Mouse (Mus musculus) midbrain, embryonic 14.5 days (tissue): ENCODE measurements around the gene Ctnna3. TPM values are rescaled to one million over a fixed set of nuclear protein-coding genes. Genes with fewer than 3 reads are reported as not detected.
"Not testable (repeated sequence)": the region's sequence is repeated elsewhere in the genome, so short reads cannot be mapped to it uniquely, and the experiment has no call there.

Source experiments
- ATAC-seq: fragments of 200-750 bp; cut with Nextera tagmentation; 2 replicates; pipeline ENCODE4 v1.8.0; 2017; ENCODE audit warnings: moderate number of reproducible peaks, moderate library complexity; ENCODE audit not compliant: low FRiP score, low TSS enrichment
- DNase-seq: peaks from one replicate; pipeline ENCODE4 v3.0.0-alpha.2; 2015
- H3K27ac ChIP-seq: fragments of 300-500 bp; sonication (generic); replicated peaks from 2 replicates; pipeline ENCODE4 v1.5.1; 2014; ENCODE audit warnings: mild to moderate bottlenecking, low read depth, low read length, moderate library complexity
- H3K27me3 ChIP-seq: fragments of 300-500 bp; sonication (generic); 2 replicates; pipeline ENCODE4 v1.6.1; 2014; ENCODE audit warnings: low read length, control low read depth, mixed read lengths; ENCODE audit not compliant: control insufficient read depth, insufficient read depth
- H3K36me3 ChIP-seq: fragments of 300-500 bp; sonication (generic); 2 replicates; pipeline ENCODE4 v1.6.1; 2014; ENCODE audit warnings: low read length, control low read depth; ENCODE audit not compliant: control insufficient read depth, insufficient read depth
- H3K4me1 ChIP-seq: fragments of 300-500 bp; sonication (generic); 2 replicates; pipeline ENCODE4 v1.6.1; 2014; ENCODE audit warnings: mild to moderate bottlenecking, antibody characterized with exemption, low read length, control low read depth; ENCODE audit not compliant: control insufficient read depth, insufficient read depth
- H3K4me2 ChIP-seq: fragments of 300-500 bp; sonication (generic); 2 replicates; pipeline ENCODE4 v1.6.1; 2014; ENCODE audit warnings: mild to moderate bottlenecking, low read length, moderate library complexity
- H3K4me3 ChIP-seq: fragments of 300-500 bp; sonication (generic); replicated peaks from 2 replicates; pipeline ENCODE4 v1.5.1; 2014; ENCODE audit warnings: low read depth, low read length
- H3K9ac ChIP-seq: fragments of 300-500 bp; sonication (generic); replicated peaks from 2 replicates; pipeline ENCODE4 v1.6.1; 2014; ENCODE audit warnings: mild to moderate bottlenecking, low read length, moderate library complexity
- H3K9me3 ChIP-seq: fragments of 300-500 bp; sonication (generic); 2 replicates; pipeline ENCODE4 v1.6.1; 2016; ENCODE audit warnings: low read length, control low read depth, mixed read lengths; ENCODE audit not compliant: control insufficient read depth
- WGBS: fragments of 180-500 bp; shearing (Covaris S2); extraction: QIAGEN DNeasy Blood & Tissue Kit; methylation state at CpG from one replicate; pipeline ENCODE4 v1.1.7; 2014; 5-methylcytosine and 5-hydroxymethylcytosine counted together
- polyA plus RNA-seq: library from polyadenylated mRNA; unstranded; fragments of >200 nt; fragmentation: Nextera tagmentation; extraction: Ambion mirVana; gene quantifications from 2 replicates; pipeline ENCODE4 v1.2.1, GENCODE M21; 2014

Gene Ctnna3
- polyA plus RNA-seq, 1 experiment from 2014 or later: 1.1 TPM

GRCm38 (mm10) chr10:64181696-64182095 lies 751.8 kb downstream of the Ctnna3 start:
- Histone ChIP-seq H3K4me3 (no peak overlapping the region), H3K4me1 (no peaks in the 10 kb centered on the region), H3K27me3 (no peaks in the 10 kb centered on the region), H3K9me3 (no peaks in the 10 kb centered on the region), H3K27ac (no peak overlapping the region), H3K9ac (no peak overlapping the region), H3K36me3 (no peaks in the 10 kb centered on the region), H3K4me2 (no peak overlapping the region)
- DNase-seq: no peak
- ATAC-seq: no peak
- 94% methylated on average over 13 of the region's 13 CpGs for WGBS

- ATAC-seq (no peak), DNase-seq (no peak)
- no peak overlapping the region for H3K27ac ChIP-seq
- no peaks in the 10 kb centered on the region for H3K27me3 ChIP-seq
- no peaks in the 10 kb centered on the region for H3K9me3 ChIP-seq
- H3K4me1 ChIP-seq: no peaks in the 10 kb centered on the region
- H3K4me2 ChIP-seq: no peak overlapping the region
- no peaks in the 10 kb centered on the region for H3K36me3 ChIP-seq
- H3K9ac ChIP-seq: no peak overlapping the region
- no peak overlapping the region for H3K4me3 ChIP-seq
- WGBS: 98% methylated on average over 4 of the region's 4 CpGs
These were observed 752.8 kb downstream of the Ctnna3 start for GRCm38 (mm10) chr10:64182731-64183130.

- no peak overlapping the region for H3K4me2 ChIP-seq
- WGBS: 93% methylated on average over 3 of the region's 3 CpGs
- DNase-seq (no peak), ATAC-seq (no peak)
- no peaks in the 10 kb centered on the region for H3K9me3 ChIP-seq
- no peak overlapping the region for H3K27ac ChIP-seq
- H3K4me1 ChIP-seq: no peaks in the 10 kb centered on the region
- H3K4me3 ChIP-seq: no peak overlapping the region
- no peaks in the 10 kb centered on the region for H3K36me3 ChIP-seq
- H3K27me3 ChIP-seq: no peaks in the 10 kb centered on the region
- no peak overlapping the region for H3K9ac ChIP-seq
These were observed 758.1 kb downstream of the Ctnna3 start for GRCm38 (mm10) chr10:64188046-64188445.

GRCm38 (mm10) chr10:64197584-64197983 lies 767.7 kb downstream of the Ctnna3 start:
- H3K4me1 ChIP-seq: no peaks in the 10 kb centered on the region
- no peak overlapping the region for H3K4me3 ChIP-seq
- WGBS: 91% methylated on average over 1 of the region's 1 CpGs
- no peaks in the 10 kb centered on the region for H3K36me3 ChIP-seq
- H3K9ac ChIP-seq: no peak overlapping the region
- no peak overlapping the region for H3K4me2 ChIP-seq
- H3K9me3 ChIP-seq: no peaks in the 10 kb centered on the region
- DNase-seq (no peak), ATAC-seq (no peak)
- no peak overlapping the region for H3K27ac ChIP-seq
- H3K27me3 ChIP-seq: no peaks in the 10 kb centered on the region

- no peak overlapping the region for H3K27ac ChIP-seq
- no peak for ATAC-seq
- no peaks in the 10 kb centered on the region for H3K27me3 ChIP-seq
- WGBS: 85% methylated on average over 3 of the region's 3 CpGs
- H3K36me3 ChIP-seq: no peaks in the 10 kb centered on the region
- H3K4me2 ChIP-seq: no peak overlapping the region
- no peak for DNase-seq
- H3K9me3 ChIP-seq: no peaks in the 10 kb centered on the region
- H3K4me1 ChIP-seq: no peaks in the 10 kb centered on the region
- H3K4me3 ChIP-seq: no peak overlapping the region
- no peak overlapping the region for H3K9ac ChIP-seq
These were observed 785.7 kb downstream of the Ctnna3 start for GRCm38 (mm10) chr10:64215632-64216031.

GRCm38 (mm10) chr10:64223023-64223422 lies 793.1 kb downstream of the Ctnna3 start:
- no peak for DNase-seq
- WGBS: 83% methylated on average over 3 of the region's 3 CpGs

GRCm38 (mm10) chr10:64224007-64224406 lies 794.1 kb downstream of the Ctnna3 start:
- H3K4me3 ChIP-seq: no peak overlapping the region
- ATAC-seq (no peak), DNase-seq (no peak)
- WGBS: 95% methylated on average over 9 of the region's 9 CpGs
- H3K27ac ChIP-seq: no peak overlapping the region
- H3K4me2 ChIP-seq: no peak overlapping the region
- no peaks in the 10 kb centered on the region for H3K9me3 ChIP-seq
- no peaks in the 10 kb centered on the region for H3K4me1 ChIP-seq
- no peaks in the 10 kb centered on the region for H3K36me3 ChIP-seq
- no peaks in the 10 kb centered on the region for H3K27me3 ChIP-seq
- H3K9ac ChIP-seq: no peak overlapping the region

More at GRCm38 (mm10) chr10:64223023-64223422, 793.1 kb downstream of the Ctnna3 start:
- no peaks in the 10 kb centered on the region for H3K27me3 ChIP-seq
- no peaks in the 10 kb centered on the region for H3K9me3 ChIP-seq
- ATAC-seq: no peak
- H3K4me2 ChIP-seq: no peak overlapping the region
- no peak overlapping the region for H3K4me3 ChIP-seq
- H3K9ac ChIP-seq: no peak overlapping the region
- no peak overlapping the region for H3K27ac ChIP-seq
- H3K4me1 ChIP-seq: no peaks in the 10 kb centered on the region
- H3K36me3 ChIP-seq: no peaks in the 10 kb centered on the region

- 97% methylated on average over 6 of the region's 6 CpGs for WGBS
- Histone ChIP-seq H3K9ac (no peak overlapping the region), H3K4me3 (no peak overlapping the region), H3K9me3 (no peaks in the 10 kb centered on the region), H3K27ac (no peak overlapping the region), H3K4me1 (no peaks in the 10 kb centered on the region), H3K27me3 (no peaks in the 10 kb centered on the region), H3K4me2 (no peak overlapping the region), H3K36me3 (no peaks in the 10 kb centered on the region)
- DNase-seq: no peak
- no peak for ATAC-seq
These were observed 794.5 kb downstream of the Ctnna3 start for GRCm38 (mm10) chr10:64224424-64224823.

- H3K9ac ChIP-seq, H3K4me2 ChIP-seq, H3K36me3 ChIP-seq, H3K4me1 ChIP-seq, ATAC-seq, H3K4me3 ChIP-seq, DNase-seq, H3K27ac ChIP-seq, H3K27me3 ChIP-seq, H3K9me3 ChIP-seq: not testable (repeated sequence)
These were observed 795.9 kb downstream of the Ctnna3 start for GRCm38 (mm10) chr10:64225826-64226225.
